Mouse (Mus musculus): ENCODE measurements at regions not wholly inside any gene's neighbourhood (a gene's known extent, or its start where the extent isn't known, plus 50 kb on each side); places are given as distances from the start of the nearest gene placed in this dataset.

DNA sequence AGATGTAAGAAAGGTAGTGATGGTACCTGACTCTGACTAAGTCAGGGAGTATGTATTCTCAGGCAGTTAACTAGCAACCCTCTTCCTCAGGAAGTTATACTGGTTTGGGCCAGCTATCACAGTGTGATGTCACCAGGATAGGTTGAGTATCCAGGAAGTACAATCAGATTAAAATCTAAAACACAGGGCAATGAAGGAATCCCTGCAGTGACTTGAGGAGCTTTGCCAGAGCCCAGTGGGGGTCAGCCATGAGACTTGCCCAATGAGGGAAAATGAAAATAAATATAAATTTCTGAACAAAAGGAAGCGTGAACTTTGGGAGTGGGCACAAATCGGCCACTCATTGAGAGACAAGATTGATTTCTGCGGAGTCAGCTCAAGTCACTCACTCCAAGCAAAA is 311.8 kb upstream of the Rgma start:
- no peak for TF ChIP-seq CTCF (IDR thresholded peaks at IDR 0.05; ENCODE audit: insufficient read depth, low read depth, low read length)
- no peak for TF ChIP-seq POLR2A (IDR thresholded peaks at IDR 0.05; ENCODE audit: insufficient read depth, low read depth, low read length)
